Mouse (Mus musculus): Measurements from ENCODE around the gene Mllt6. TPM values are rescaled to one million over a fixed set of nuclear protein-coding genes. Genes with fewer than 3 reads are reported as not detected.
"Not testable (repeated sequence)": the region's sequence is repeated elsewhere in the genome, so short reads cannot be mapped to it uniquely, and the experiment has no call there.

The Mllt6 gene
- polyA plus RNA-seq, 1 experiment, result 30.2 TPM

- no peak for DNase-seq (ENCODE audit: low spot score)
Measured at GRCm38 (mm10) chr11:97695712-97696401, 32.6 kb downstream of the Mllt6 start.

GRCm38 (mm10) chr11:97696669-97697068 lies 33.5 kb downstream of the Mllt6 start:
- DNase-seq (ENCODE audit: low spot score), result no peak

GRCm38 (mm10) chr11:97697199-97697890 lies 34.1 kb downstream of the Mllt6 start:
- no peak for DNase-seq (ENCODE audit: low spot score)

GRCm38 (mm10) chr11:97697891-97698529 lies 34.8 kb downstream of the Mllt6 start:
- no peak for DNase-seq (ENCODE audit: low spot score)

GRCm38 (mm10) chr11:97698741-97699611 lies 35.8 kb downstream of the Mllt6 start:
- DNase-seq (ENCODE audit: low spot score), result peak; percentile 66

GRCm38 (mm10) chr11:97699626-97700002 lies 36.4 kb downstream of the Mllt6 start:
- peak; percentile 57 for DNase-seq (ENCODE audit: low spot score)

- peak; percentile 80 for DNase-seq (ENCODE audit: low spot score)
Measured at GRCm38 (mm10) chr11:97700003-97700745, 37.0 kb downstream of the Mllt6 start, which contains the start of gene Pcgf2. Pcgf2 (minus strand) TSS chr11:97700497.

- peak; percentile 37 for DNase-seq (ENCODE audit: low spot score)
Measured at GRCm38 (mm10) chr11:97700746-97701580, 37.7 kb downstream of the Mllt6 start.

GRCm38 (mm10) chr11:97701581-97702392 lies 38.6 kb downstream of the Mllt6 start:
- DNase-seq (ENCODE audit: low spot score), result no peak

GRCm38 (mm10) chr11:97702393-97702745 lies 39.2 kb downstream of the Mllt6 start:
- peak; percentile 91 for DNase-seq (ENCODE audit: low spot score)

- DNase-seq (ENCODE audit: low spot score), result peak; percentile 81
Measured at GRCm38 (mm10) chr11:97703039-97703826, 40.0 kb downstream of the Mllt6 start, which contains the start of gene Psmb3. Psmb3 (plus strand) TSS chr11:97703399.

- DNase-seq (ENCODE audit: low spot score), result not testable (repeated sequence)
Measured at GRCm38 (mm10) chr11:97710067-97710466, 46.9 kb downstream of the Mllt6 start.

GRCm38 (mm10) chr11:97711200-97711900 lies 48.1 kb downstream of the Mllt6 start:
- DNase-seq (ENCODE audit: low spot score), result no peak

- no peak for DNase-seq (ENCODE audit: low spot score)
Measured at GRCm38 (mm10) chr11:97712286-97712685, 49.1 kb downstream of the Mllt6 start.

- DNase-seq (ENCODE audit: low spot score), result no peak
Measured at GRCm38 (mm10) chr11:97713896-97714295, 50.7 kb downstream of the Mllt6 start.

GRCm38 (mm10) chr11:97714356-97714755 lies 51.1 kb downstream of the Mllt6 start:
- no peak for DNase-seq (ENCODE audit: low spot score)
